Mouse (Mus musculus): ENCODE measurements at regions not wholly inside any gene's neighbourhood (a gene's known extent, or its start where the extent isn't known, plus 50 kb on each side); places are given as distances from the start of the nearest gene placed in this dataset.

GRCm38 (mm10) chr11:31746939-31747338, 75.3 kb upstream of the Bod1 start:
- peak in 1 of 2 experiments; percentile 18 for DNase-seq (ENCODE audit: low spot score in 2 of 2)

- no peak for DNase-seq (ENCODE audit: low spot score in 2 of 2)
Observed at GRCm38 (mm10) chr11:31748275-31748815, 76.7 kb upstream of the Bod1 start.

- no peak for DNase-seq (ENCODE audit: low spot score in 2 of 2)
Observed at GRCm38 (mm10) chr11:31751274-31751673, 79.6 kb upstream of the Bod1 start.

- no peak for DNase-seq (ENCODE audit: low spot score in 2 of 2)
Observed at GRCm38 (mm10) chr11:31753211-31753610, 81.5 kb upstream of the Bod1 start.

GRCm38 (mm10) chr11:31753711-31754161, 82.1 kb upstream of the Bod1 start:
- DNase-seq (ENCODE audit: low spot score in 2 of 2), result no peak

- no peak for DNase-seq (ENCODE audit: low spot score in 2 of 2)
Observed at GRCm38 (mm10) chr11:31754416-31754815, 82.7 kb upstream of the Bod1 start.

- DNase-seq (ENCODE audit: low spot score in 2 of 2), result no peak
Observed at GRCm38 (mm10) chr11:31755858-31756257, 84.2 kb upstream of the Bod1 start.

GRCm38 (mm10) chr11:31756355-31757145, 84.9 kb upstream of the Bod1 start:
- DNase-seq (ENCODE audit: low spot score in 2 of 2), result no peak

GRCm38 (mm10) chr11:31759868-31760765, 88.4 kb upstream of the Bod1 start:
- DNase-seq (ENCODE audit: low spot score in 2 of 2), result peak; percentile 61 to 71

- DNase-seq (ENCODE audit: low spot score in 2 of 2), result no peak
Observed at GRCm38 (mm10) chr11:31763856-31764255, 92.2 kb upstream of the Bod1 start.

GRCm38 (mm10) chr11:31766296-31766695, 94.6 kb upstream of the Bod1 start:
- no peak for DNase-seq (ENCODE audit: low spot score in 2 of 2)

GRCm38 (mm10) chr11:31767727-31768495, 96.2 kb upstream of the Bod1 start:
- DNase-seq (ENCODE audit: low spot score in 2 of 2), result no peak

- no peak for DNase-seq (ENCODE audit: low spot score in 2 of 2)
Observed at GRCm38 (mm10) chr11:31769804-31770654, 98.3 kb upstream of the Bod1 start.

- no peak for DNase-seq (ENCODE audit: low spot score in 2 of 2)
Observed at GRCm38 (mm10) chr11:31770881-31771280, 99.2 kb upstream of the Bod1 start.

- no peak for DNase-seq (ENCODE audit: low spot score in 2 of 2)
Observed at GRCm38 (mm10) chr11:31771491-31772439, 100.1 kb upstream of the Bod1 start.

GRCm38 (mm10) chr11:31777531-31777930, 94.5 kb upstream of the Cpeb4 start:
- DNase-seq (ENCODE audit: low spot score in 2 of 2), result no peak

GRCm38 (mm10) chr11:31778766-31779165, 93.2 kb upstream of the Cpeb4 start:
- no peak for DNase-seq (ENCODE audit: low spot score in 2 of 2)

GRCm38 (mm10) chr11:31779267-31779666, 92.7 kb upstream of the Cpeb4 start:
- no peak for DNase-seq (ENCODE audit: low spot score in 2 of 2)

GRCm38 (mm10) chr11:31780969-31781368, 91.0 kb upstream of the Cpeb4 start:
- no peak for DNase-seq (ENCODE audit: low spot score in 2 of 2)

All from thymus, postnatal 10 days (tissue).